Mouse (Mus musculus): ENCODE data around the gene Cnnm3. TPM values are rescaled to one million over a fixed set of nuclear protein-coding genes. Genes with fewer than 3 reads are reported as not detected.
A peak's percentile ranks its signal among the peaks of the same experiment; 100 is the strongest.

Cnnm3 gene
- polyA plus RNA-seq, 1 experiment from 2014 or later, result 4.6 TPM

GRCm38 (mm10) chr1:36551904-36552303 lies 40.2 kb downstream of the Cnnm3 start:
- 89% methylated on average over 17 of the region's 17 CpGs for WGBS

GRCm38 (mm10) chr1:36552506-36552905 lies 40.8 kb downstream of the Cnnm3 start:
- Histone ChIP-seq H3K4me3 (no peak overlapping the region), H3K9ac (replicated peaks) (no peak overlapping the region), H3K4me2 (replicated peaks) (no peak overlapping the region), H3K36me3 (peaks cover 68% of the 10 kb centered on the region), H3K9me3 (no peaks in the 10 kb centered on the region), H3K27me3 (no peaks in the 10 kb centered on the region), H3K4me1 (peaks cover 48% of the 10 kb centered on the region), H3K27ac (replicated peaks) (no peak overlapping the region)
- WGBS, result 90% methylated on average over 16 of the region's 16 CpGs
- ATAC-seq (ENCODE audit: low FRiP score, low read depth), result no peak

More at GRCm38 (mm10) chr1:36551904-36552303, 40.2 kb downstream of the Cnnm3 start:
- peaks cover 68% of the 10 kb centered on the region for H3K36me3 ChIP-seq
- ATAC-seq (ENCODE audit: low FRiP score, low read depth), result no peak
- H3K4me1 ChIP-seq, result peaks cover 50% of the 10 kb centered on the region
- no peak overlapping the region for H3K27ac ChIP-seq (replicated peaks)
- no peaks in the 10 kb centered on the region for H3K9me3 ChIP-seq
- H3K4me3 ChIP-seq, result no peak overlapping the region
- H3K9ac ChIP-seq (replicated peaks), result no peak overlapping the region
- no peaks in the 10 kb centered on the region for H3K27me3 ChIP-seq
- no peak overlapping the region for H3K4me2 ChIP-seq (replicated peaks)

GRCm38 (mm10) chr1:36554633-36555399 lies 43.1 kb downstream of the Cnnm3 start:
- Histone ChIP-seq H3K27ac (replicated peaks) (no peak overlapping the region), H3K9ac (replicated peaks) (peak overlapping the region; percentile 98), H3K36me3 (peaks cover 55% of the 10 kb centered on the region), H3K9me3 (no peaks in the 10 kb centered on the region), H3K27me3 (peaks cover 2% of the 10 kb centered on the region), H3K4me2 (replicated peaks) (peak overlapping the region; percentile 99), H3K4me3 (peak overlapping the region; percentile 94), H3K4me1 (peaks cover 41% of the 10 kb centered on the region)
- 80% methylated on average over 21 of the region's 21 CpGs for WGBS
- ATAC-seq (ENCODE audit: low FRiP score, low read depth), result no peak

GRCm38 (mm10) chr1:36555798-36556395 lies 44.2 kb downstream of the Cnnm3 start:
- Histone ChIP-seq H3K4me1 (peaks cover 41% of the 10 kb centered on the region), H3K9me3 (no peaks in the 10 kb centered on the region), H3K9ac (replicated peaks) (peak overlapping the region; percentile 98), H3K36me3 (peaks cover 44% of the 10 kb centered on the region), H3K4me3 (peak overlapping the region; percentile 94), H3K27me3 (peaks cover 6% of the 10 kb centered on the region), H3K4me2 (replicated peaks) (peak overlapping the region; percentile 99), H3K27ac (replicated peaks) (peak overlapping the region; percentile 99)
- 5% methylated on average over 8 of the region's 8 CpGs for WGBS
- ATAC-seq (ENCODE audit: low FRiP score, low read depth), result no peak

- Histone ChIP-seq H3K9ac (replicated peaks) (peak overlapping the region; percentile 98), H3K27me3 (peaks cover 8% of the 10 kb centered on the region), H3K4me1 (peaks cover 41% of the 10 kb centered on the region), H3K27ac (replicated peaks) (peak overlapping the region; percentile 99), H3K36me3 (peaks cover 35% of the 10 kb centered on the region), H3K9me3 (no peaks in the 10 kb centered on the region), H3K4me3 (peak overlapping the region; percentile 94), H3K4me2 (replicated peaks) (peak overlapping the region; percentile 99)
- peak; percentile 70 for ATAC-seq (ENCODE audit: low FRiP score, low read depth)
- WGBS, result under 1% methylated on average over 52 of the region's 52 CpGs
Observed at GRCm38 (mm10) chr1:36556553-36557456, 45.1 kb downstream of the Cnnm3 start.

GRCm38 (mm10) chr1:36557457-36558011 lies 45.9 kb downstream of the Cnnm3 start:
- Histone ChIP-seq H3K9ac (replicated peaks) (peak overlapping the region; percentile 98), H3K4me1 (peaks cover 41% of the 10 kb centered on the region), H3K36me3 (peaks cover 28% of the 10 kb centered on the region), H3K27ac (replicated peaks) (peak overlapping the region; percentile 99), H3K4me2 (replicated peaks) (peak overlapping the region; percentile 99), H3K4me3 (peak overlapping the region; percentile 94), H3K9me3 (no peaks in the 10 kb centered on the region), H3K27me3 (peaks cover 8% of the 10 kb centered on the region)
- WGBS, result under 1% methylated on average over 48 of the region's 48 CpGs
- peak; percentile 66 for ATAC-seq (ENCODE audit: low FRiP score, low read depth)

- peak within 1 kb of the TSS; percentile 99 for H3K27ac ChIP-seq (replicated peaks)
- under 1% methylated on average over 57 of the region's 69 CpGs for WGBS
- peaks cover 8% of the 10 kb centered on the region for H3K27me3 ChIP-seq
- peak within 1 kb of the TSS; percentile 99 for H3K4me2 ChIP-seq (replicated peaks)
- H3K36me3 ChIP-seq, result peaks cover 20% of the 10 kb centered on the region
- peak within 1 kb of the TSS; percentile 98 for H3K9ac ChIP-seq (replicated peaks)
- no peaks in the 10 kb centered on the region for H3K9me3 ChIP-seq
- peak; percentile 74 for ATAC-seq (ENCODE audit: low FRiP score, low read depth)
- H3K4me3 ChIP-seq, result peak within 1 kb of the TSS; percentile 94
- peaks cover 41% of the 10 kb centered on the region for H3K4me1 ChIP-seq
Observed at GRCm38 (mm10) chr1:36558031-36558993, 46.6 kb downstream of the Cnnm3 start, which contains the start of gene Sema4c. Gene Sema4c, minus strand, starts transcription at chr1:36558349.

GRCm38 (mm10) chr1:36559256-36559655 lies 47.6 kb downstream of the Cnnm3 start:
- no peak for ATAC-seq (ENCODE audit: low FRiP score, low read depth)
- Histone ChIP-seq H3K36me3 (peaks cover 10% of the 10 kb centered on the region), H3K9me3 (no peaks in the 10 kb centered on the region), H3K9ac (replicated peaks) (peak overlapping the region; percentile 98; the same call in 1 of the 2 replicates), H3K4me2 (replicated peaks) (peak overlapping the region; percentile 99), H3K27ac (replicated peaks) (no peak overlapping the region), H3K4me1 (peaks cover 32% of the 10 kb centered on the region), H3K27me3 (peaks cover 8% of the 10 kb centered on the region), H3K4me3 (peak overlapping the region; percentile 94)
- WGBS, result 2% methylated on average over 2 of the region's 4 CpGs

GRCm38 (mm10) chr1:36559888-36560287 lies 48.2 kb downstream of the Cnnm3 start:
- no peak overlapping the region for H3K9ac ChIP-seq (replicated peaks)
- 75% methylated on average over 5 of the region's 5 CpGs for WGBS
- ATAC-seq (ENCODE audit: low FRiP score, low read depth), result no peak
- no peak overlapping the region for H3K4me2 ChIP-seq (replicated peaks)
- H3K4me1 ChIP-seq, result peaks cover 26% of the 10 kb centered on the region
- H3K9me3 ChIP-seq, result no peaks in the 10 kb centered on the region
- H3K27me3 ChIP-seq, result peaks cover 8% of the 10 kb centered on the region
- peaks cover 4% of the 10 kb centered on the region for H3K36me3 ChIP-seq
- no peak overlapping the region for H3K4me3 ChIP-seq
- H3K27ac ChIP-seq (replicated peaks), result no peak overlapping the region

- WGBS, result 63% methylated on average over 6 of the region's 6 CpGs
- Histone ChIP-seq H3K9ac (replicated peaks) (no peak overlapping the region), H3K36me3 (no peaks in the 10 kb centered on the region), H3K4me3 (no peak overlapping the region), H3K4me1 (peaks cover 16% of the 10 kb centered on the region), H3K4me2 (replicated peaks) (no peak overlapping the region), H3K27me3 (peaks cover 8% of the 10 kb centered on the region), H3K9me3 (no peaks in the 10 kb centered on the region), H3K27ac (replicated peaks) (no peak overlapping the region)
- no peak for ATAC-seq (ENCODE audit: low FRiP score, low read depth)
Observed at GRCm38 (mm10) chr1:36560903-36561302, 49.2 kb downstream of the Cnnm3 start.
